Mouse (Mus musculus): Measurements from ENCODE around the gene Rhox2c.
"Not testable (repeated sequence)": the region's sequence is repeated elsewhere in the genome, so short reads cannot be mapped to it uniquely, and the experiment has no call there.

Gene Rhox2c

GRCm38 (mm10) chrX:37453380-37453779 lies at the start of gene Rhox2c:
Rhox2c (plus strand) TSS chrX:37453680.
- DNase-seq (ENCODE audit: low spot score) = not testable (repeated sequence)

DNA sequence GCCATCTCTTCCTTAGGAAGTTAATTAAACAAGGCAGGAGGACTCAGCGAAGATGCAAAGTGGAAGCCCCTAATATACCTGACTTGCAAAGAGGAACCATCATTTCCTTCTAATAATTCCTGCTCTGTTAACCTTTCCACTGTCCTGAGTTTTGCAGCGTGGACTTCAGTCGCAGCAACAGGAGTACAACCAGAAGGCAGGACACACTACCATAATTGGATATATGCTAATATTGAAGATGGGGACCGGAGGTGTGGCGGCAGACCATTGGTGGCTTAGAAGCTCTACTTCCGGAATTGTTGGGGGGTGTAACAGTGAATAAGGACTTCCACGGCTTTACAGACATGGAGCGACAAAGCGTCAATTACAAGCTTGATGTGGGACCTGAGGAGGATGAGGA lies 41.7 kb upstream of the Rhox2c start, which contains the start of gene Rhox2b:
Gene Rhox2b (plus strand): TSS at position 301 of the 400 bp plus-strand sequence.
- DNase-seq (ENCODE audit: low spot score) = not testable (repeated sequence)

DNA sequence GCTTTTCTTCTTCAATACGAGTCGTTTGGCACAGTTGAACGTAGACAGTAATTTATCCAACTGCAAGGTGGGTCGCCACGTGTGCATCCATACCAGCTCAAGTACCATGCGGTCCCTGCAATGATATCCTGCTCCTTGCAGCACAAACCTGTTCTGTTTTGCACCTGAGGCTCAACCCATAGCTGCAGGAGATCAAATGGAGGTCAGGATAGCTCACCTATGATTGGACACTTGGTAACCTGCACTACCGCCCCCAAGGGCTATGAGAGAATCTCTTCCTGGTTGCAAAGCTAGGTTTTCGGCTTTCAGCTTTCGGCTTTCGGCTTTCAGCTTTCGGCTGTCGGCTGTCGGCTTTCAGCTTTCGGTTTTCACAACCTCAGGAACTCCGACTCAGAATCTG lies 21.3 kb upstream of the Rhox2c start, which contains the start of gene Rhox4b:
Gene Rhox4b (plus strand): TSS at position 301 of the 400 bp plus-strand sequence.
- not testable (repeated sequence) for DNase-seq (ENCODE audit: low spot score)

- not testable (repeated sequence) for DNase-seq (ENCODE audit: low spot score)
Observed at GRCm38 (mm10) chrX:37458285-37458684, 4.8 kb downstream of the Rhox2c start, which contains the start of gene Rhox3c. Rhox3c (plus strand) TSS chrX:37458585.

- not testable (repeated sequence) for DNase-seq (ENCODE audit: low spot score)
Observed at GRCm38 (mm10) chrX:37480037-37480436, 26.6 kb downstream of the Rhox2c start, which contains the start of gene Rhox4c. Rhox4c (plus strand) TSS chrX:37480337.

- DNase-seq (ENCODE audit: low spot score) = not testable (repeated sequence)
Observed at GRCm38 (mm10) chrX:37514059-37514458, 60.6 kb downstream of the Rhox2c start, which contains the start of gene Rhox4d. Rhox4d (plus strand) TSS chrX:37514359.
